ENCODE assay signal across 22 mouse cellular contexts in genomic region chr13:43374205-43374604, GRCm38 (mm10). TPM values are rescaled to one million over a fixed set of nuclear protein-coding genes. Genes with fewer than 3 reads are reported as not detected.
DNase-seq lines count a peak whose midpoint lies in the region; ATAC-seq and TF ChIP-seq lines count a peak whose summit lies in the region.
"Had no signal": no experiment of that assay in that cellular context is flagged by ENCODE, and none has a peak within 500 bp of the region (broad histone marks: within the 10 kb centered on the region; RNA-seq: fewer than 3 reads in every experiment).

No protein-coding gene starts in this region.

- peak overlapping the region; percentile 68 for H3K27ac ChIP-seq in gastrocnemius, adult 2 months
- peak overlapping the region; percentile 20; the same call in 1 of the 2 replicates for H3K27ac ChIP-seq in liver, adult 2 months (replicated peaks; ENCODE audit: insufficient read depth, low read depth, low read length)
- no peak overlapping the region for H3K27ac ChIP-seq in liver, embryonic 12.5 days
- H3K27ac ChIP-seq in lung, embryonic 16.5 days (ENCODE audit: low read length), result peak overlapping the region; percentile 59
- H3K27ac ChIP-seq: forebrain, embryonic 12.5 days; forebrain, embryonic 15.5 days; hindbrain, embryonic 10.5 days; hindbrain, embryonic 13.5 days had no signal

- no peaks in the 10 kb centered on the region for H3K79me2 ChIP-seq in liver, adult 2 months (ENCODE audit: control insufficient read depth, insufficient read depth, low read length)

- no peak for TF ChIP-seq POLR2A in liver, adult 2 months (IDR thresholded peaks at IDR 0.05; ENCODE audit: extremely low read depth, insufficient read depth, low read length)

- no peak overlapping the region for H3K9ac ChIP-seq in liver, adult 2 months (ENCODE audit: low read depth, low read length)
- H3K9ac ChIP-seq in liver, embryonic 12.5 days, result no peak overlapping the region
- H3K9ac ChIP-seq in lung, embryonic 16.5 days (ENCODE audit: low read length), result no peak overlapping the region
- H3K9ac ChIP-seq: forebrain, embryonic 12.5 days; forebrain, embryonic 15.5 days; hindbrain, embryonic 13.5 days had no signal

- peaks cover 27% of the 10 kb centered on the region for H3K36me3 ChIP-seq in liver, adult 2 months (ENCODE audit: control insufficient read depth, insufficient read depth, low read length)
- H3K36me3 ChIP-seq in liver, embryonic 12.5 days, result peaks cover 39% of the 10 kb centered on the region
- H3K36me3 ChIP-seq in lung, embryonic 16.5 days (ENCODE audit: control insufficient read depth, insufficient read depth, low read length), result peaks cover 23% of the 10 kb centered on the region

- WGBS in liver, adult 2 months, result 93% methylated on average over 10 of the region's 10 CpGs
- 76% methylated on average over 10 of the region's 10 CpGs for WGBS in liver, embryonic 12.5 days (ENCODE audit: insufficient replicate concordance)
- 61% methylated on average over 10 of the region's 10 CpGs for WGBS in lung, embryonic 16.5 days

- H3K27me3 ChIP-seq in liver, adult 2 months (ENCODE audit: control insufficient read depth, insufficient read depth, low read length), result no peaks in the 10 kb centered on the region
- H3K27me3 ChIP-seq in liver, embryonic 12.5 days (replicated peaks), result no peaks in the 10 kb centered on the region
- no peaks in the 10 kb centered on the region for H3K27me3 ChIP-seq in lung, embryonic 16.5 days (ENCODE audit: control insufficient read depth, insufficient read depth, low read depth, low read length)
- H3K27me3 ChIP-seq: CH12.LX; forebrain, embryonic 12.5 days; forebrain, embryonic 15.5 days; hindbrain, embryonic 13.5 days; Patski had no signal

- H3K4me3 ChIP-seq in gastrocnemius, adult 2 months, result no peak overlapping the region
- no peak overlapping the region for H3K4me3 ChIP-seq in liver, adult 2 months (ENCODE audit: insufficient read depth, low read depth, low read length)
- H3K4me3 ChIP-seq in liver, embryonic 12.5 days, result no peak overlapping the region
- no peak overlapping the region for H3K4me3 ChIP-seq in lung, embryonic 16.5 days (ENCODE audit: low read length)
- H3K4me3 ChIP-seq: forebrain, embryonic 12.5 days; forebrain, embryonic 15.5 days; hindbrain, embryonic 10.5 days; hindbrain, embryonic 13.5 days had no signal

- H3K4me1 ChIP-seq in liver, adult 2 months (ENCODE audit: control insufficient read depth, insufficient read depth, low read length), result no peaks in the 10 kb centered on the region
- H3K4me1 ChIP-seq in liver, embryonic 12.5 days, result no peaks in the 10 kb centered on the region
- H3K4me1 ChIP-seq in lung, embryonic 16.5 days (replicated peaks; ENCODE audit: control insufficient read depth, insufficient read depth, low read length), result 0 out of 2 replicates have a peak, but pooled peaks cover 3% of the 10 kb centered on the region
- H3K4me1 ChIP-seq: forebrain, embryonic 12.5 days; forebrain, embryonic 15.5 days had no signal

- no peaks in the 10 kb centered on the region for H3K9me3 ChIP-seq in liver, embryonic 12.5 days (replicated peaks)
- no peaks in the 10 kb centered on the region for H3K9me3 ChIP-seq in lung, embryonic 16.5 days (ENCODE audit: control insufficient read depth, low read length)
- H3K9me3 ChIP-seq: forebrain, embryonic 15.5 days; G1E had no signal

- ATAC-seq in liver, embryonic 12.5 days, result no peak
- peak; percentile 91 for ATAC-seq in lung, embryonic 16.5 days (ENCODE audit: low read depth)
- ATAC-seq: forebrain, embryonic 15.5 days; hindbrain, embryonic 16.5 days; Patski had no signal

- no peak for DNase-seq in gastrocnemius, adult 2 months
- no peak for DNase-seq in gastrocnemius, postnatal 10 days
- DNase-seq in liver, adult 2 months (ENCODE audit: extremely low read depth, low read depth, low spot score), result no peak
- no peak for DNase-seq in lung, adult 18-20 months
- DNase-seq: adrenal gland, postnatal 10 days; adrenal gland, postnatal 36 days; B cell, adult 2 months; cerebellum, adult 18-20 months; cerebellum, adult 9-10 months; cerebellum, postnatal 14 days; gastrocnemius, postnatal 14 days; heart, postnatal 36 days had no signal

- H3K4me2 ChIP-seq in liver, embryonic 12.5 days, result no peak overlapping the region
- H3K4me2 ChIP-seq in lung, embryonic 16.5 days (ENCODE audit: low read depth, low read length), result no peak overlapping the region
- H3K4me2 ChIP-seq: forebrain, embryonic 12.5 days; forebrain, embryonic 15.5 days; hindbrain, embryonic 13.5 days had no signal

- no peak for TF ChIP-seq CTCF in gastrocnemius, adult 2 months (IDR thresholded peaks at IDR 0.05)
- TF ChIP-seq CTCF in liver, adult 2 months (IDR thresholded peaks at IDR 0.05; ENCODE audit: low read depth, low read length), result no peak

- intact Hi-C loops in gastrocnemius, adult 2 months (cut with DNase I), result no loop called here

RNA-seq across cellular contexts. Expression of gene Sirt5, which starts 8.9 kb away (rescaled TPM):
- 10 to 100 TPM; 12.1 to 19.8 TPM for total RNA-seq in gastrocnemius, adult 2 months (2021)
- total RNA-seq in gastrocnemius, postnatal 10 days (2021), result 10 to 100 TPM; 13.3 to 14.0 TPM
- 16.9 and 21.6 TPM in 2 replicates for total RNA-seq in liver, adult 2 months (2014; rRNA removed)
- polyA plus RNA-seq in liver, adult 2 months (2012; rRNA removed), result 7.4 and 8.7 TPM in 2 replicates
- 8.1 TPM in 2 replicates for polyA plus RNA-seq in liver, embryonic 12.5 days (2016; fragmentation: Nextera tagmentation; extraction: Ambion mirVana)
- 22.3 and 24.9 TPM in 2 replicates for polyA plus RNA-seq in lung, embryonic 16.5 days (2015; fragmentation: Nextera tagmentation; extraction: Ambion mirVana)

RNA-seq across cellular contexts. Expression of gene Nol7, which starts 24.0 kb away (rescaled TPM):
- 100 to 1,000 TPM; 118 to 138 TPM for total RNA-seq in gastrocnemius, adult 2 months (2021)
- 100 to 1,000 TPM; 149 to 160 TPM for total RNA-seq in gastrocnemius, postnatal 10 days (2021)
- total RNA-seq in liver, adult 2 months (2014; rRNA removed), result 50.3 and 55.5 TPM in 2 replicates
- polyA plus RNA-seq in liver, adult 2 months (2012; rRNA removed), result 48.9 and 55.5 TPM in 2 replicates
- polyA plus RNA-seq in liver, embryonic 12.5 days (2016; fragmentation: Nextera tagmentation; extraction: Ambion mirVana), result 169 and 175 TPM in 2 replicates
- 130 and 132 TPM in 2 replicates for polyA plus RNA-seq in lung, embryonic 16.5 days (2015; fragmentation: Nextera tagmentation; extraction: Ambion mirVana)
